Mouse (Mus musculus) frontal cortex, adult (tissue): Measurements from ENCODE around the gene Minar1.

Source experiments
- ATAC-seq: cut with Nextera tagmentation; 2 replicates; pipeline ENCODE4 v1.9.2; 2017; ENCODE audit warnings: mild to moderate bottlenecking, moderate library complexity, mixed read lengths; ENCODE audit not compliant: low TSS enrichment

Gene Minar1

DNA sequence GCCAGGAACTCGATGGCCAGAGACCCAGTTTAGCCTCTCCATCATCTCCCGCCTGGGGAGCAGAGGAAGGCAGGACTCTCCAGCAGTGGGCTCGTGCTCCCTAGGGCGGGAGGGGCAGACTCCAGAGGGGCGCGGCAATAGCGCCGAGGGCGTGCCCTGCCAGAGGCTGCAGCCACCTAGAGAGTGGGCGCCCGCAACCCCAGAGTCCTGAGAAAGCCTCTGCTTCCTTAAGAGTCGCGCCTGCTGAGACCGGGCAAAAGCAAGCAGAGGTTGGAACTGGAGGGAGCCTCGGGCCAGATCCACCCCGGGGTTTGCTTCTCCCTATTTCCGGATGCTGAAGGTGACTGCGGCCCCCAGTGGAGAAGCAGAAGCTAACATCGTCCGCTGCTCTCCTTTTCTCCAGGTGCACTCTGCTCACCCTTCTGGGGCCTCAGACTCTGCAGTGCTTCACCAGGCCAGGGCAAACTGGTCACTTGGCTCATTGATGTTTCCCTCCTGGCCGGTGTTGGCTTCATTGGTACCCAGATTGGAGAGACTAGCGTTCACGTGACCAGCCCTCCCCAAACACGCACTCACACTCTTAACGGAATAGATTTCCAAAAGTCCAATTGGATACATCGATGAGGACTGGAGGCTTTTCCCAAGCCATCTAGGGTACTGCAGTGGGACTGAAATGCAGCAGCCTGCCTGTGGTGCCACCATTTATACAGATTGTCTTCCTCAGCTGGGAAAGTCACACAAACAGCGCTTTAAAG is at the start of gene Minar1:
TSS of gene Minar1 (minus strand) at position 120 of the 755 bp plus-strand sequence.
- ATAC-seq, result peak; percentile 80

DNA sequence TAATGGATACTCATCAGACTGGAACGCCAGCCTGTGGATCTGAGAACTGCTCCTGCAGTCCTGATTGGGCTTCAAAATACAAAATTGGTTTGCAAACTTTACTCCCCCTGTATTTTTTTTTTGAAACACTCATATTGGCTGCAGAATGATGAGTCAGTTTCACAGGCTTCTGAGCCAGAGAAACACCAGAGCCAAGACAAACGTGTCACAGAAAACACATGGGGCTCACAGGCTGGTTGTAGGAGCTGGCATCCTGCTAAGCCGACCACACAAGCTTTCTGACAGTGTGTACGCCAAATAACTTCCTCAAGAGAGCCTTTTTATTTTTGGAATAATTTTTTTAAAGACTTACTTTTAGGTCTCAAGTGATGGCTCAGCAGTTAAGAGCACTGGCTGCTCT is 47.0 kb upstream of the Minar1 start:
- peak; percentile 98 for ATAC-seq

DNA sequence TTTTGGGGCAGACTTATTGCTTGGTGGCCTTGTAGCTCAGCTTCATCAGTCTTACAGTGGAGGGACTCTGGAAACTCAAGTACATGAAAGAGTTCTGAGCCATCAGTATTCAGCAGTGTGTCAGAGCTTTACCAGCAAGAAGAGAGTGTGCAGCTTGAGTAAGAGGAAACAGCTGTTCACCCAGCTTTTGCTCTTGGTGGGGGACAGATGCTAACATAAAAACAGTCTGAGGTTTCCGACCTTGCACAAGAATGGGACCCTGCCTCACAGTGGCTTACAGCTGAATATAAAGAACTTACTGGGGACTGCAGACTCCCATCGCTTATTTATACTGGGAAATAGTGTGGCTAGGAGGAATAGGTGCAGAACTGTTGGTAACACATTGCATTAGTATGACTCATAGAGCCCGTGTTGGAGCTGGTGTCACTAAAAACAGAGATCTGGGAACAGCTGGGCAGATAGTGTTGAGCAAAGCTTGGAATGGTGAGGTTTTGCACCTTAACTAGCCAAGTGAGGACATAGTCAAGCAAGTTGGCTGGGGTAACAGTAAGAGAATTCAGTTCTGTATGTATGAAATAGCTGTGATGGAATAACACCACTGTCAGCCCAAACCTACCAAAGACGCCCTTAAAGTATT is 44.5 kb upstream of the Minar1 start:
- ATAC-seq, result peak; percentile 69

DNA sequence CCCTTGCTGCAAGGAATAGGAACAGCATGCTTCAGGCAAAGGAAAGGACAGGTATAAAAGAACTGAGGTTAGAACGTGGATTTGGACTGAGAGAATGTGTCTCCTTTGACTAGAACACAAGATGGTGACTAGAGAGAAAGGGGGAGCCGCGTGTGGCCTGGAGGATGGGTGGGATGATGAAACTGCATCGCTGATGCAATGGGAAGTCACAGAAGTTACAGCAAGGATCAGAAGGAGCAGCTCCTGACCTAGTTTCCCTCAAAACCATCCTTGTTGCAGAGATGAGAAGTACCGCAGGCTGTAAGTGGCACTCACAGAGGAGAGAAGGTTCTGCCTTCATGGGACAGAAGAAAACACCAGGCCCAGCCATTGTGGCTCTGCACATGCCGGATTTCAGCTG is 28.0 kb upstream of the Minar1 start:
- ATAC-seq, result no peak

DNA sequence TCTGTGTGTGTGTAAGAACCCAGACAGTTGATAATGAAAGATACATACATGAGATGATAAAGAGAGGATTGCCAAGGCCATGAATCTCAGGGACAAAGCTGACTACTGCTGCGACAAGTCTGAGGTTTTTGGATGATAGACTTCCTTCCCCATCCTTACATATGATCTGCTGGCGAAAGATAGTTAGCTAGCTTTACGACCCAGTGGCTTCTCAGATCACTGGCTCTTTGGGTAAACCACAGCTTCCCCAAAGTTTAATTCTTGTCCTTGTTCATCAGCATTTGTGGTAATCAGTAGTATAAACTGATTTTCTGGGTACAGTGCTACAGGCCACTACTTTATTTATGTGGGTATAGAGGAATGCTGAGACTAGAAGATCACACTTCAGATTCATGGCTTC is 14.5 kb upstream of the Minar1 start:
- no peak for ATAC-seq

DNA sequence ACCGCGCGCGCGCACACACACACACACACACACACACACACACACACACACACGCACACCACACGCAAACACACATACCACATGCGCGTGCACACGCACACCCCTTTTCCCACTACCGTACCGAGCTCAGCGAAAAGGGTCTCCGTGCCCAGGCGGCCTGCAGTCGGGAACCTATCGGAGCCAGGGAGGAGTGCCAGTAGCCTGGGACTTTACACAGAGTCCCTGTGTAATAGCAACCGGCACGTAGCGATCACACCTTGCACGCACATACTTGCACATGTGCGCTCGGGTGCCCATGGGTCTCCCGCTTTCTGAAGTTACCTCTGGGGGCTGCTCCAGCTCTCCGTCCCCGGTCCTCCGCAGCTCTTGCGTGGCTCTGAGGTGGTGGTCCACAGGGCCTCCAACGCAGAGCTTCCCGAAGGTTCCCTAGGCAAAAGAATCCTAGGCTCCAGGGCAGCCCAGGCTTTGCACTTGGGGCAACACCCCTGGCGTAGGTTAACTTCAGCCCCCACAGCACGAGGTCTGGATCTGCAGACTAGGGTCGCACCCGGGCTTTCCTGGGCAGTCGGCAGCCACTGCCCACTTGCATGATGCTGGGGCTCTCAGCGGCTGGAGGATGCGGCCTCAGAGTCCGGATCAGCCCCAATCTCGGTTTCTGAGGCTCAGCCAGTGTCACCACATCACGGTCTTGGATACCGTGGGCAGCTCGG is 474 bp downstream of the Minar1 start:
- peak; percentile 24 for ATAC-seq

DNA sequence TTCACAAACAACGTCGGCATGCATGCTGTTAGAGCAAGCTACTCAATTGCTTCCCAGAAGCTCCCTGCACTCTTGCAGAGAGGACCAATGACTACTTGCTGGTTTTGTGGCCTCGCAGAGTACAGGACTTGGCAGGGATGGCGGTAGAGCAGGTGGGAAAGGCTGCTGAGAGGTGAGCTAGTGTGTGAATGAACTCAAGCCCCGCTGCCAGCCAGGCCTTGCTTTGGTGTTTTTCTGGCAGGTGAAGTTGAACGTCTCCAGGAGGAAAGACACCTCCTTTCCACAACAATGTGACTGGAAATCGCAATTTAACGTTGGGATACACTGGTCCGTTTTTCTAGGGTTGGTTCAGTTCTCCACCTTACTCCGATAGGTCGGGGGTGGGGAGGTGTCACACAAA is 1.2 kb downstream of the Minar1 start:
- ATAC-seq, result no peak

DNA sequence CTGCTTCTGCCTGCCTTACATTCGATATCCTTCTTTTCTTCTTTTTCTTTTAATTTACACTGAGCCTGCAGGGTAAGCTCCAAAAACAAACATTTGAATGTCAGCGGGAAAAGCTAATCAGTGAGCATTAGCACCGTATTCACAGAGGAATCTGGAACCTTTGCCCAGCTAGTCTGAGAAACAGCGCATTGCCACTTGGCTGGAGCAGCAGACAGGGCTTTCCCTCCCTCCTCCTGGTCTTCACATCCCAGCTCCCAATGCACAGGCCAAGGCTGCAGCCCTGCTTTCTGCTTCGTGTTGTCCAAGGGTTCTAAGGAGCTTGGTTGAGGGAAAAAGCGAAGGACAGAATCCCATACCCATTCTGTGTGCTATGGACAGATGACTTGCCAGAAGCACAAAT is 2.6 kb downstream of the Minar1 start:
- no peak for ATAC-seq

DNA sequence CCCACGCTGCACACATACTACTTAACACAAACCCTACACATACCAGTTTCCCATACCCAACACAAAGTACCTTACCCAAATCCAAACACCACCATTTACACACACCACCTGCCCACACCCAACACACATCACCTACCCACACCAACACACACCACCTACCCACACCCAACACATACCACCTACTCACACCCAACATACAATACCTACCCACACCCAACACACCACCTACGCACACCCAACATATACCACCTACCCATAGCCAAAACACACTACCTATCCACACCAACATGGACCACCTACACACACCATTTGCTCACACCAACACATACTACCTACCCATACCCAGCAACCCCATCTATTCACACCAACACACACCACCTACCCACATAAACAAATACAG is 6.0 kb downstream of the Minar1 start:
- ATAC-seq, result no peak

DNA sequence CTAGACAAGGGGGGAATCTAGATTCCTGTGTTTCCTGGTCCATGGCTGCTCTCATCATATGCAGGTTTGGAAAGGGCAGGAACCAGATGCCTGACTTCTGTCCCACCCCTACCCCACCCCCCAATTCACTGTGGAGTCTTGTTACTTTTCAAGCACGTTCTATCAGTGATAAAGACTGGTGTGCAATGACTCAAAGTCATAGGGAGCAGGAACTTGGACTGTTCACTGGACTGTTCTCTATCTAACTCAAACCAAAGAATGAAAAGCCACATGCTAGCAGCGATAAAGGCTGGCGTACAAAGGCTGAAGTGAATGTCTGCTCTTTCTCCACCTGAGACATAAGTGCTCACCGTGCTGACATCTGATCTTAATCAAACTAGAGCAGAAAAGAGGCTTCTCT is 12.3 kb downstream of the Minar1 start:
- ATAC-seq, result no peak

DNA sequence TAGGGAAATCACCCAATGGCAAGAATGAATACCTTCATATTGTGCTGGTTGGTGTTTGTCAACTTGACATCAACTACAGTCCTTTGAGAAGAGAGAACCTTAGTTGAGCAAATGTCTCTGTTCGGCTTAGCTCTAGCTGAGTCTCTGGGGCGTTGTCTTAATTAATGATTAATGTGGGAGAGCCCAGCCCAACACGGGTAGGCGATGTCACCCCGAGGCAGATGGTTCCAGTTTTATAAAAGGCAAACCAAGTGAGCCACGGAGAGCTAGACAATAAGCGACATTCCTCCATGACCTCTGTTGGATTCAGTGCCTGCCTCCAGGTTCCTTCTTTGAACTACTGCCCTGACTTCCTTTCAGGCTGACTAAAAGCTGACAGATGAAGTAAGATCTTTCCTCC is 15.6 kb downstream of the Minar1 start:
- ATAC-seq, result no peak

DNA sequence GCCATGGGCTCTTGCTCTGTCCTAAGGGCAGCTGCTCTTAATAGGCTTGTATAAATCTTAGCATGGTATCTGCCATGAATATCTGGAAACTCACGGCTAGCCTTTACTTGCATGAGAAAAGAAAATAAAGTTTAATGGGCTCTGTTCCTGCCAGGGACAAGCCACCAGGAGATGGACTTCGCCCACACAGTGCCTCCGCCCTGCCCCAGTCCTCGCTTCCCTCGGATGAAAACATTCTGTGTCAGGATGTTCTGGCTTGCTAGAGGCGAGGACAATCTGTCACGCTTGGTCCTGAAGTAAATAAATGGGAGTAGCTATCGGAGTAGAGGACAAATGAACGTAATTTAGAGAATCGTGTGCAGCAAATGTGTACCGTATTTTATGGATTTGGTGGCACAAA is 16.7 kb downstream of the Minar1 start:
- no peak for ATAC-seq

DNA sequence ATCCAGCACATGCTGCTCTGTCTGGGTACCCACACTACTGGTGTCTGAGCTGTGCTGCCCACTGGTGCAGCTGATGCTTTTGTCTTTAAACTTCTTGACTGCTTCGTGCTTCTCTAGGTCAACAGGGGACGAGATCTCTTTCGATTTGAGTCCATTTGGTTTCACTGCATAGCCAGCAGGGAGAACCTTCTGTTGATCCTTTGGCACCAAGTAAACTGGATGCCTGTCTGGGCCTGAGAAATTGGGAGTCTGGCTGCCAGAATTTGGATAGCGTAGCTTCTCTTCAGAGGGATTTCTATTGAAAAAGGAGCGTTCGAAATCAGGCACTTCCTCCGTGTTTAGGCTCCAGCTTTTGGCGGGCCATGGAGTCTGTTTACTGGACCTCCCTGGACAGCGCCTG is 21.0 kb downstream of the Minar1 start:
- no peak for ATAC-seq

DNA sequence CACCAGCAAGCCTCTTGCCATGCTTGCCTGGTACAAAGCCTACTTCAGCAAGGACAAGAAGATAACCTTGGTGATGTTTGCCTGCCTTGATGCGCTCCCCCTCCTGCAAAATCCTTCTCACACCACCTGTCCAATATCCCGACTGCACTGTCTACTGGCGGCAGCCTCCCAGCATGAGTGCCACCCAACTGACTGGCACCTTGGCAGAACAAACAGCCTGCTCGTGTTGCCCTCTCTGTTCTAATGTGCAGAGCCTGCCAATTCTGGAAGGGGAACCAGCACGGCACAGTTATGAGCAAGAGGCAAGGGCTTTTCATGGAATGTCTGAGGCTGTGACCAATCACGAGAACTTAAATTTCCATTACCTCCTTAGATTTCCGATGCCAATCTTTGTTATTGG is 22.2 kb downstream of the Minar1 start:
- ATAC-seq, result no peak

DNA sequence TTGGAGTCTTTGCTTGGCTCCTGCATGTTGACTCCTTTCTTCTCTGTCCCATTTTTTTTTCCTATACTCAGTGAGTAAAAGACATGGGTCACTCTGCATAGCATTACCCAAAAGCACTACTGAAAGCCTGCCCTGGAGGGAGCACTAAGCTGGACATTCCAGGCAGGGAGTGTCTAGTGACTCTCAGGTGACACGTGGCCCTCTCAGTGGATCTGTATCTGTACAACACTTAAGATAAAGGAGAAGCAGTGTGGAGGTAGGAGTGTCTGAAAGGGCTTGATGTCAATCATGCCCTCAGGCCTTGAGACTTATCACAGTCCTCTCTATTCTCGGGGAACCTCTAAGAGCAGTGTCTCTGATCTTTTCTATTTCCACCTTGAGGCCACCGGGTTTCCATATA is 25.9 kb downstream of the Minar1 start:
- no peak for ATAC-seq

DNA sequence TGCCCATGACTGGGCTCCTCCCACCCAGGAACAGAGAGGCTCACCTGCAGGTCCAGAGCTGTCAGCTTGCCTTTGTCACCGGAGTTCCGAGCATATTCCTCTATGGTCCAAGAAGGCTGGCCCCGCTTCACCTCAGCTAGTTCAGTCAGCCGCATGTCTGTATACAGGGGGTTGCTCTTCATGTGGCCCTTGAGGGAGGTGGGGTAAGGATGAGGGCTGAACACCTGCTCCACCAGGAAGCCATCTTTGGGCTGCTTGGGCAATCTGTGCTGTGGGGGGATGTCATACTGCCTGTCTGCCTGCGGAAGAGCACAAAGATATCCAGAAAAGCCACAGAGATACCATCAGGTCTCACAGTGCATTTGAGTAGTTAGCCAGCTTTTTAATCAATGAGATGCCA is 26.5 kb downstream of the Minar1 start:
- no peak for ATAC-seq

DNA sequence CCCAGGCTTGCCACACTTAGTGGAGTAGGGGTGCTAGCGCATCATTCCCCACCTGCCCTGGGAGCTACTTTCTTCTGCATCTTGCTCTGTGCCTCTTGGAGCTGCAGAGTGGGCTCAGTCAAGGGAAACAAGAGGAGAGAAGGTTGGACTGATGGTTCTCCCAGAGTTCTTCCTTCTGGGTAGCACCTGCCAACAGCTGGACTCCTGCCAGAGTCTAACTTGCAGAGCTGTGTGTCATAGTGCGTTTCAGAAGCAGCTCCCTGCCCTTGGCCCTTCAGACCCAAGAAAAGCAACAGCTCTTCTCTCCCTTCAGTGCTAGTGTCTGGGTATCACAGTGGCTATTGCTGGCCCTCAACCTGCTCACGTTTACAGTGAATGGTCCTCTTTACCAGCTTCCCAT is 30.5 kb downstream of the Minar1 start:
- no peak for ATAC-seq

DNA sequence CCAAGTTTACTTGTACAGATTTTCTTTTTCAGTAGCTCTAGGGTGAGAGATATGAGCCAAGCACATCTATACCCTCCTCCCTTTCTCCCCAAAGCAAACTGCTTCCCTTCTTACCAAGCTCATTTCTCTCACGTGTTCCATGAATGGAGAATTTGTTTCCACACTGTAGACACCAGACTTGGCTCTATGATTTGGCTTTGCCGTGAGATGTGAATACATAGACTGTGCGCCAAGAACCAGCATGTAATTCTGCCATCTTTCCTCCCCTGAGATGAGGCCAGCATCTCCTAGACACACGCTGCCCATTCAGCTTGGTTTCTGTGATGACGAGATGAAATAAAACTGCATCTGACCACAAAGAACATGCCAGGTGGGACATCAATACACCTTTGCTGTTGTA is 44.5 kb downstream of the Minar1 start:
- ATAC-seq, result no peak

DNA sequence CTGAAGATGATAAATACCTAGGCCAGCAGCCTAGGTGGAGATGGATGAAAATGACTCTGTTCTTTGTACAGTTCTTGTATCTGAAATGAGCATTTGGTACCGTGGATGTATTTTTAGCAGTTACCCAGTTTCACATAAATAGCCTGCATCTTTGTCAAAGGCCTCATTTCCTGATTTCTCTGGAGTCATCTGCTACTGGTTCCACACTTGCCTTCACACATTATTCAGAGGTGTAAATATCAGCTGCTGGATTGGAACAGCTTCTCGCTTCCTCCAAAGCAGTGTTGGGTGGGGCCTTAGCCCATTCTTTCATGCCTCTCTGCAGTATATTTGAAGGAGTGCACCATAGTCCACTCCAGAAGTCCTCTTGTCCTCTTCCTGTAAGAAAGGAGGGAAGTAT is 70.3 kb downstream of the Minar1 start:
- ATAC-seq, result peak; percentile 99
